Mouse (Mus musculus) heart, embryonic 16.5 days (tissue): ENCODE measurements around the gene Mcf2l. TPM values are rescaled to one million over a fixed set of nuclear protein-coding genes. Genes with fewer than 3 reads are reported as not detected.

Experiments used
- ATAC-seq: fragments of 200-750 bp; cut with Nextera tagmentation; replicated peaks from 2 replicates; pipeline ENCODE4 v1.8.0; 2017; ENCODE audit warnings: moderate number of reproducible peaks; ENCODE audit not compliant: insufficient read depth, low FRiP score; ENCODE audit errors: extremely low read depth
- H3K27ac ChIP-seq: fragments of 300-500 bp; sonication (generic); 2 replicates; pipeline ENCODE4 v1.5.1; 2014; ENCODE audit warnings: mild to moderate bottlenecking, low read length, control low read depth, moderate library complexity
- H3K27me3 ChIP-seq: fragments of 300-500 bp; sonication (generic); 2 replicates; pipeline ENCODE4 v1.6.1; 2014; ENCODE audit warnings: low read length, mixed read lengths; ENCODE audit not compliant: control insufficient read depth, insufficient read depth
- H3K36me3 ChIP-seq: fragments of 300-500 bp; sonication (generic); 2 replicates; pipeline ENCODE4 v1.6.1; 2014; ENCODE audit not compliant: control insufficient read depth, insufficient read depth
- H3K4me1 ChIP-seq: fragments of 300-500 bp; sonication (generic); 2 replicates; pipeline ENCODE4 v1.6.1; 2014; ENCODE audit warnings: low read length, mixed read lengths; ENCODE audit not compliant: control insufficient read depth, insufficient read depth
- H3K4me2 ChIP-seq: fragments of 300-500 bp; sonication (generic); 2 replicates; pipeline ENCODE4 v1.6.1; 2014; ENCODE audit warnings: low read depth, mild to moderate bottlenecking, control low read depth, low read length
- H3K4me3 ChIP-seq: fragments of 300-500 bp; sonication (generic); 2 replicates; pipeline ENCODE4 v1.5.1; 2014; ENCODE audit warnings: mild to moderate bottlenecking, control low read depth, low read length
- H3K9ac ChIP-seq: fragments of 300-500 bp; sonication (generic); 2 replicates; pipeline ENCODE4 v1.6.1; 2014; ENCODE audit warnings: low read length, control low read depth
- H3K9me3 ChIP-seq: fragments of 300-500 bp; sonication (generic); replicated peaks from 2 replicates; pipeline ENCODE4 v1.6.1; 2016; ENCODE audit warnings: low read length; ENCODE audit not compliant: control insufficient read depth
- WGBS: fragments of 180-500 bp; shearing (Covaris S2); extraction: QIAGEN DNeasy Blood & Tissue Kit; methylation state at CpG from one replicate; pipeline ENCODE4 v1.1.7; 2014; 5-methylcytosine and 5-hydroxymethylcytosine counted together
- polyA plus RNA-seq: library from polyadenylated mRNA; unstranded; fragments of >200 nt; fragmentation: Nextera tagmentation; extraction: Ambion mirVana; gene quantifications from 2 replicates; pipeline ENCODE4 v1.2.1, GENCODE M21; 2015

Gene Mcf2l
- polyA plus RNA-seq: 11.0 and 11.1 TPM in 2 replicates

DNA sequence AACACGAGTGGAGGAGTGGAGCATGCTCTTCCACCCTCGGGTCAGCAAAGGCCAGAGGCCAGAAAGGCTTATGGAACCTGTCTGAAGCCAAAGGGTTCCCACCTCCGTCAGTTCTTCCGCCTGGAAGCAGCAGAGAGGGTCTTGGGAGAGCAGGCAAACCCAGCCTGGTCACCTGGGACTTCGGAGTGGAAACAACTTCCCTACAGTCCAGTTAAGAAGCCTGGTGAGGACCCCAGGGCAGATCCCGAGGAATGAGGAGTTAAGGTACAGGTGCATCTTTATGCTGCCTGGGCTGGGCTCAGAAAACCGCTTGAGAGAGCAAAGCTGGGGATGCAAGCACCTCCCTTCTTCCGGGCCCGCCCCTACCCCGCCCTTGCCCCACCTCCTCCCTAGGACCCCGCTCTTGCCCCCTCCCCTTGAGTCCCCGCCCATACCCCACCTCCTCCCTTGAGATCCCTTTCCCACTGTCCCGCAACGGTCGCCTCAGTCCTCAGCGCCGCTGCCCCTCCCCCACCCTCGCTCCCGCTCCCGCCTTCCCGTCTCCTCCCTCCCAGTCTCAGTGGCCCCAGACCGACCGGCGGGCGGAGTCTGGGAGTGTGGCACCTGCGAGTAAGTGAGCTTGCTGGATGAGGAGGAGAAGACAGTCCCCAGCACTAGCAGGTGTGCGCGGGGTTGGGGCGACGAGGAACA, at the start of gene Mcf2l:
Gene Mcf2l (plus strand): TSS at position 450 of the 690 bp plus-strand sequence.
- peak within 1 kb of the TSS; percentile 68 for H3K9ac ChIP-seq
- ATAC-seq: peak; percentile 35
- peak within 1 kb of the TSS; percentile 97 for H3K4me2 ChIP-seq
- H3K4me1 ChIP-seq: peaks cover 11% of the 10 kb centered on the region
- no peak within 1 kb of the TSS for H3K27ac ChIP-seq
- no peaks in the 10 kb centered on the region for H3K9me3 ChIP-seq
- WGBS: under 1% methylated on average over 30 of the region's 30 CpGs
- H3K36me3 ChIP-seq: no peaks in the 10 kb centered on the region
- peak within 1 kb of the TSS; percentile 75 for H3K4me3 ChIP-seq
- H3K27me3 ChIP-seq: peaks cover 11% of the 10 kb centered on the region

DNA sequence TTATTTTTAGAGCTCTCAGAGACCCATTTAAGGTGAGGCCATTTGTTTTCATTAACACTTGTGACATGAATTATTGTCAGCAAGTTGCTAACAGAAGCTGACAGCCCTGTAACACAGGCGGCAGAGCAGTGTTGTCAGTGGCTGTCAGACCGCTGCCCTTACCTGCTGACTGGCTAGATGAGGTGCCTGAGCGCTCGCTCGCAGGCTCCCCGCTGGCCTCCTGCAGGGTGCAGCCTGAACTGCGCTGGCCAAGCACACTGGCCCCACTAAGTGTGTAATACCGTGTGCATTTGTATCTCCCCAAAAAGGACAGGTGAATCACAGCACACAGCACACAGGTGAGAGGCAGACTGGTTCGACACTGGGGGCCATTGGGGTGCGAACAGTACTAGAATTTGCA, 49.0 kb upstream of the Mcf2l start:
- H3K9ac ChIP-seq: no peak overlapping the region
- peaks cover 34% of the 10 kb centered on the region for H3K36me3 ChIP-seq
- no peaks in the 10 kb centered on the region for H3K27me3 ChIP-seq
- H3K4me1 ChIP-seq: peaks cover 29% of the 10 kb centered on the region
- H3K4me3 ChIP-seq: no peak overlapping the region
- peak overlapping the region; percentile 28; the same call in 1 of the 2 replicates for H3K4me2 ChIP-seq
- H3K9me3 ChIP-seq: no peaks in the 10 kb centered on the region
- peak; percentile 88 for ATAC-seq
- WGBS: 47% methylated on average over 10 of the region's 10 CpGs
- peak overlapping the region; percentile 61 for H3K27ac ChIP-seq

DNA sequence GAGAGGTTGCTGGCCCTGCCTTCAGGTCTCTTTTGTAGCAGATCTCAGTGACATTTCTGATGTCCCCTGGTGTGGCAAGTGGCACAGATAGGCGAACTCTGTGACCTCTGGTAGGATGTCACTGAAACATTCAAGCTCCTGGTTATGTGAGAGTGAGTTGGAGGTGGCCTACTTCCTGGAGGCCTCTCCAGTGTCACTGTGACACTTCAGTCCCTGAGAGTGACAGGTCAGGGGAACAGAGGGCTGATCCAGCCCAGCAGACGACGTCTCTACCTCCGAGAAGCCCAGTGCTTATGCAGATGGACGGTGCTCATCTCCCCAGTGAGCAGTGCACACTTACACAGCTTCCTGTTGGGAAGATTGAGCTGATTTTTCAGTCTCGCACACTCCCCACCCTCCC, 48.4 kb upstream of the Mcf2l start:
- Histone ChIP-seq H3K9me3 (no peaks in the 10 kb centered on the region), H3K27ac (no peak overlapping the region; the same call in 1 of the 2 replicates), H3K27me3 (no peaks in the 10 kb centered on the region), H3K36me3 (peaks cover 31% of the 10 kb centered on the region), H3K4me1 (peaks cover 29% of the 10 kb centered on the region), H3K9ac (no peak overlapping the region), H3K4me2 (no peak overlapping the region), H3K4me3 (no peak overlapping the region)
- 46% methylated on average over 6 of the region's 6 CpGs for WGBS
- ATAC-seq: no peak

DNA sequence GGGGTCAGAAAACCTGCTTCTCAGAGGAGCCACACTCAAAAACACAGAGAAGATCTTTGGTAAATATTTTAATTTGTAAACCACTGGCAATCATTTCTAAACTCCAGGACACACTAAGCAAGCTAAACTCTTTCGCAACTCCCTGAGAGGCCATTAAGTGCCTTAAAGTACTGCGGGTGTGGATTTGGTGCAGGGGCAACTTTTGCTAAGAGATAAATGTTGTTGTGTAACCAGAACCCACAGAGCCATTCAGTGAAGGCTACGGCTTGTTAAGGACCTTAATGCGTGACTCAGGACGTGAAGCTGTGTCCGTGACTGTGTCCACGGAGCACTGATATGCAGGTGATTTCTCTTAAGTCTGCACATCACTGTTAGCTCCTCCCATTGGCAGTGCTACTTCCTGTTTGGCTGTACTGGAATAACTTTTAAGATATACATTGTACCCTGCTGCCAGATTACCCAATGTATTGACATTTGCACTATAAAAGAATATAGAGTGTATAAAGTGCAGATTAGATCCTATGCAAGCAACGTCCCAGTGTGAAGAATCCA, 47.8 kb upstream of the Mcf2l start:
- Histone ChIP-seq H3K9me3 (no peaks in the 10 kb centered on the region), H3K4me2 (no peak overlapping the region), H3K4me1 (peaks cover 29% of the 10 kb centered on the region), H3K4me3 (no peak overlapping the region), H3K36me3 (peaks cover 31% of the 10 kb centered on the region), H3K9ac (no peak overlapping the region), H3K27ac (no peak overlapping the region), H3K27me3 (no peaks in the 10 kb centered on the region)
- 71% methylated on average over 8 of the region's 8 CpGs for WGBS
- no peak for ATAC-seq

DNA sequence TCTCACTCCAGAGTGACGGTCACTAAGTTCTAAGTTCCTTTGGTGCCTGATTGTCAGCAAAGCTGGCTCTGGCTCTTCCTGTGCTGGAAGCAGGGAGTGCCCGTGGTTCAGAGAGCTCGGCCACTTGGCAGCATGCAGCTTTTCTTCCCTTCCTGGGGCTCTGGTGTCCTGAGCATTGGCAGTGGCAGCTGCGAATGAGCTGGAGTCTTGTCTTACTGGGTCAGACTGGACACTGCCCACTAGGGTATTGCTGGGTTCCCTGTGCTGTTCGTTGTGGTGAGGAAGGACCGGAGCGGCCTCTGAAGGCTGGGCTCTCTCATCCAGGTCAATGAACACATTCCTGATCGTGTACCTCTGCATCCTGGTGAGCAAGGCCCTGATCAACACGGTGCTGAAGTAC, 46.5 kb upstream of the Mcf2l start:
- Histone ChIP-seq H3K27me3 (no peaks in the 10 kb centered on the region), H3K9me3 (no peaks in the 10 kb centered on the region), H3K4me2 (no peak overlapping the region), H3K4me1 (peaks cover 29% of the 10 kb centered on the region), H3K9ac (no peak overlapping the region), H3K4me3 (no peak overlapping the region), H3K36me3 (peaks cover 33% of the 10 kb centered on the region), H3K27ac (no peak overlapping the region)
- WGBS: 89% methylated on average over 9 of the region's 9 CpGs
- ATAC-seq: no peak

DNA sequence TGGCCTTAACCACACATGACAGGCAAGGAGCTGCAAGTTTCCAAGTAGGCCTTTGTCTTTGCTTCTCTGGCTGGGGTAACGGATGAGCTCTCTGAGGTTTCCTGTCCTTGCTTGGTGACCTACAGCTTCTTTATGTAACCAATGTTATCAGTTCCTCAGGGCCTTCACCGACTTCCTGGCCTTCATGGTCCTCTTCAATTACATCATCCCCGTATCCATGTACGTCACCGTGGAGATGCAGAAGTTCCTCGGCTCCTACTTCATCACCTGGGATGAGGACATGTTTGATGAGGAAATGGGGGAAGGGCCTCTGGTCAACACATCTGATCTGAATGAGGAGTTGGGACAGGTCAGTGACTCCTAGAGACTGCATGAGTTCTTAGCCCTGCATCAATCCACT, 45.3 kb upstream of the Mcf2l start:
- Histone ChIP-seq H3K4me2 (no peak overlapping the region), H3K4me1 (peaks cover 22% of the 10 kb centered on the region), H3K27ac (no peak overlapping the region), H3K27me3 (no peaks in the 10 kb centered on the region), H3K9ac (no peak overlapping the region), H3K36me3 (peaks cover 35% of the 10 kb centered on the region), H3K9me3 (no peaks in the 10 kb centered on the region), H3K4me3 (no peak overlapping the region)
- ATAC-seq: no peak
- WGBS: 70% methylated on average over 6 of the region's 6 CpGs

DNA sequence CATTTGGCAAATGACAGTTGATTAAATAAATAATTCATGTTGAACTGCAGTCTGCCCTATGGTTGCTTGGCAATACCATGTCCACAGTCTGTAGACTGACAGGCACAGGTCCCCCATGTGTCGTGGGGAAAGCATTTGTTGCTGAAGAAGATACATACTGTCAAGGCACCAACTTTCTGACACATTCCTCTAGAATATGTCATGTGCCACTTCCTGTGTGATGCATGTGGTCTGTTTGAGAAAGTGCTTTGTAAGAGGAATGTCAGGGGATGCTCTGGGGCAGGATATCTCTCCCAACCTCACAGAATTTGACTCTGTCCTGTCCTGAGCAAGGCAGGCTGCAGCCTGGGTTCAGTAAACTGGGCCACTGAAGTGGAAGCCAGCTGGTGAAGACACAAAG, 44.2 kb upstream of the Mcf2l start:
- Histone ChIP-seq H3K27ac (no peak overlapping the region), H3K27me3 (no peaks in the 10 kb centered on the region), H3K36me3 (peaks cover 37% of the 10 kb centered on the region), H3K4me2 (no peak overlapping the region), H3K4me3 (no peak overlapping the region), H3K9me3 (no peaks in the 10 kb centered on the region), H3K4me1 (peaks cover 15% of the 10 kb centered on the region), H3K9ac (no peak overlapping the region)
- WGBS: 82% methylated on average over 1 of the region's 1 CpGs
- ATAC-seq: no peak

DNA sequence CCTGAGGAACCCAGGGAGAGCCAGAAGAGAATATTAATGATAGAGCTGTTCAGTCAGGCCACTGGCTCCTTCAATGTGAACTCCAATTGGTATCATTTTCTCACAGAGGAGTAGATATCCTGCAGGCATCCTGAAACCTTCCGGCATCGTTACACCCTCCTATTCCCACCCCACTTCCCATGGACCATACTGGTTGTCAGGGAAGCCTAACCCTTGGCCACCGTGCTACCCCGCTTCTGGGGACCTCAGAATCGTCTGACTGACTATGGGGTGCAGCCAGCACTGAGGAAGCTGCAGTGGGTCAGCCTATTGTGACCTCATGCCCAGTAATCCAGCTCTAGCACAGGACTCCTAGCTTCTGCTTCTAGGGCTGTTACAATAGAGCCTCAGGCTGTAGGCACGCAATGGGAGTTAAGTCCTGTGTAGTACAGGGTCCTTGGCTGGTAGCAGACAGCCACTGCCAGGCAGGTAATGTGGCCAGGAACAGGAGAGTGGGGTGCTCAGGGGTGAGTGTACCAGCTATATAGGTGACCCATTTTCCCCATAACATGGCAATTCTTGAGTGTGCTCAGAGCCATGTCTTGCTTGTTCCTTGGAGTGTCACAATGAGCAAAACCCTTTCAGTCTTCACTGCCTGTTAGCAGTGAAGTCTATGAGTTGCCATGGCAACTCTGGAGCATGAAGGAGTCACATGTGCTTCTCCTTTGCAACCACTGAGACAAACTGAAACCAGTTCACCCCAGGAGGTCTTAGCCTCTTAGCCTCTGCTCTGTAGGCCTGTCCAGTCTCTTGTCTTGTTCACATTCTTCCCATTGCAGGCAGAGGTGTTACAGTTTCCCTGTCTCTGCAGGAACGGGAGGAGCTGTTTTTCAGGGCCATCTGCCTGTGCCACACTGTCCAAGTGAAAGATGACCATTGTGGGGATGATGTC, 41.7 kb upstream of the Mcf2l start:
- WGBS: 86% methylated on average over 7 of the region's 7 CpGs
- H3K4me3 ChIP-seq: no peak overlapping the region
- ATAC-seq: no peak
- H3K9ac ChIP-seq: no peak overlapping the region
- no peaks in the 10 kb centered on the region for H3K9me3 ChIP-seq
- no peaks in the 10 kb centered on the region for H3K27me3 ChIP-seq
- no peak overlapping the region for H3K4me2 ChIP-seq
- no peaks in the 10 kb centered on the region; the same call in 1 of the 2 replicates for H3K4me1 ChIP-seq
- H3K36me3 ChIP-seq: peaks cover 49% of the 10 kb centered on the region
- H3K27ac ChIP-seq: no peak overlapping the region
